Mouse (Mus musculus): ENCODE results near the gene Csf3. TPM values are rescaled to one million over a fixed set of nuclear protein-coding genes. Genes with fewer than 3 reads are reported as not detected.
A peak's percentile ranks its signal among the peaks of the same experiment; 100 is the strongest.
"Not testable (repeated sequence)": the region's sequence is repeated elsewhere in the genome, so short reads cannot be mapped to it uniquely, and the experiment has no call there.

Gene Csf3
- 0.08 TPM in 1 of 2 replicates, not detected in the other for polyA plus RNA-seq (2015; fragmentation: Nextera tagmentation; extraction: Ambion mirVana)

DNA sequence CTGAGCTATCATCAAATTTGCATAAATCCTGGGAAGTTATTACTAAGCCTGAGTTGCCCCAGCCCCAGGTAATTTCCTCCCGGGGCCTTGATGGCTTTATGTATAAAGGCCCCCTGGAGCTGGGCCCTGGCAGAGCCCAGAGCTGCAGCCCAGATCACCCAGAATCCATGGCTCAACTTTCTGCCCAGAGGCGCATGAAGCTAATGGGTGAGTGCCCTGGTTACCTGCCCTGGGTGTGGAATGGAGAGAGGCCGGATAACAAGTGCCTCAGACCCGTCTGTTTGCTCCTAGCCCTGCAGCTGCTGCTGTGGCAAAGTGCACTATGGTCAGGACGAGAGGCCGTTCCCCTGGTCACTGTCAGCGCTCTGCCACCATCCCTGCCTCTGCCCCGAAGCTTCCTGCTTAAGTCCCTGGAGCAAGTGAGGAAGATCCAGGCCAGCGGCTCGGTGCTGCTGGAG is at the start of gene Csf3:
Csf3 (plus strand) TSS at position 51 of the 458 bp plus-strand sequence.
- no peak for ATAC-seq
- H3K4me1 ChIP-seq (replicated peaks; ENCODE audit: control insufficient read depth, insufficient read depth, low read length), result no peaks in the 10 kb centered on the region
- no peaks in the 10 kb centered on the region for H3K9me3 ChIP-seq (ENCODE audit: control insufficient read depth)
- no peak within 1 kb of the TSS for H3K27ac ChIP-seq (ENCODE audit: low read depth, low read length)
- no peak within 1 kb of the TSS for H3K4me3 ChIP-seq (ENCODE audit: low read depth, low read length)
- H3K36me3 ChIP-seq (ENCODE audit: control insufficient read depth, insufficient read depth), result peaks cover 21% of the 10 kb centered on the region
- no peaks in the 10 kb centered on the region for H3K27me3 ChIP-seq (replicated peaks; ENCODE audit: control insufficient read depth, insufficient read depth, low read length)
- no peak within 1 kb of the TSS for H3K9ac ChIP-seq (ENCODE audit: low read depth, low read length)
- WGBS, result 44% methylated on average over 10 of the region's 10 CpGs
- no peak within 1 kb of the TSS for H3K4me2 ChIP-seq (replicated peaks; ENCODE audit: low read depth)
- TF ChIP-seq CTCF (IDR thresholded peaks at IDR 0.05; ENCODE audit: low read depth), result no peak

DNA sequence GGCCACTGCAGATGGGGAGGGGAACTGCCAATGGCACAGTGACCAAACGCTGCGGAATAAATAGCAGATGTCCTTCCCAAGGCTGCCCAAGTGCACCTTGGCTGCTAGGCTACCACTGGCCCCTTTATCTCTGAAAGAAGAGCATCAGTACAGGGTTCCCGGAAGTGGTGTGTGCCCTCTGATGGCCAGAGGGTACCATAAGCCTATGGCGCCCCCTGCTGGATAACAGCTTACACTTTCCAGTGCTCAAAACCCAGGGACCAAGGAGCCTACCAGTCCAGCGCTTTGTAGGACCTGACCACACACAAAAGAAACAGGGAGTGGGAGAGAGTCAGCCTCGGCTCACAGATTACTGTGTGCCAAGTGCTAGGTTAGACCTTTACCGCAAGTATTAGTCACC is 46.0 kb upstream of the Csf3 start:
- not testable (repeated sequence) for H3K27me3 ChIP-seq (replicated peaks; ENCODE audit: control insufficient read depth, insufficient read depth, low read length); H3K27ac ChIP-seq (ENCODE audit: low read depth, low read length); H3K4me2 ChIP-seq (replicated peaks; ENCODE audit: low read depth); H3K9me3 ChIP-seq (ENCODE audit: control insufficient read depth); H3K4me3 ChIP-seq (ENCODE audit: low read depth, low read length); H3K36me3 ChIP-seq (ENCODE audit: control insufficient read depth, insufficient read depth); H3K9ac ChIP-seq (ENCODE audit: low read depth, low read length); H3K4me1 ChIP-seq (replicated peaks; ENCODE audit: control insufficient read depth, insufficient read depth, low read length)
- ATAC-seq, result peak; percentile 73; the same call in 1 of the 2 replicates
- peak; percentile 83 for TF ChIP-seq CTCF (IDR thresholded peaks at IDR 0.05; ENCODE audit: low read depth)
- 8% methylated on average over 7 of the region's 7 CpGs for WGBS

GRCm38 (mm10) chr11:98660517-98660916 is 40.5 kb upstream of the Csf3 start:
- H3K4me2 ChIP-seq (replicated peaks; ENCODE audit: low read depth), result no peak overlapping the region
- H3K27me3 ChIP-seq (replicated peaks; ENCODE audit: control insufficient read depth, insufficient read depth, low read length), result no peaks in the 10 kb centered on the region
- H3K4me3 ChIP-seq (ENCODE audit: low read depth, low read length), result no peak overlapping the region
- H3K4me1 ChIP-seq (replicated peaks; ENCODE audit: control insufficient read depth, insufficient read depth, low read length), result no peaks in the 10 kb centered on the region
- WGBS, result 14% methylated on average over 6 of the region's 6 CpGs
- H3K9ac ChIP-seq (ENCODE audit: low read depth, low read length), result no peak overlapping the region
- peak; percentile 86 for TF ChIP-seq CTCF (IDR thresholded peaks at IDR 0.05; ENCODE audit: low read depth)
- no peaks in the 10 kb centered on the region for H3K36me3 ChIP-seq (ENCODE audit: control insufficient read depth, insufficient read depth)
- no peaks in the 10 kb centered on the region for H3K9me3 ChIP-seq (ENCODE audit: control insufficient read depth)
- ATAC-seq, result no peak
- H3K27ac ChIP-seq (ENCODE audit: low read depth, low read length), result no peak overlapping the region

DNA sequence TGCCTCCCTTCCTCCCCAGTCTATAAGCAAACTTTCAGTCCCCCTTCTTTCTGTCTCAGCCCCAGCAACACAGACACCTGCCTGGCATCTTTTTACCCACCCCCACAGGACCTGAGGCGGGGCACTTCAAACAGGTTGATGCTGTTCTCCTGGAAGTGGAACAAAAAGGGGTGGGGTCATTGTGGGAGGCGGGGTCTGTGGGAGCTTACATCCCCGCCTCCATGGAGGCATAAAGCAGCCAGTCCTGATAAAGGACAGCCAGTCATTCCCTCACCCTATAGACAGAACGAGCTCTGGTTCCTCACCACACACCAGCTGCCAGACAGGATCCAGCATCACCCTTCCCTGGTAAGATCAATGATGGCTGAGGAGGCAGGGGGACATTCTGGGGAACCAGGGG is 37.0 kb upstream of the Csf3 start, which contains the start of gene Gsdma:
Gsdma (plus strand) TSS at position 261 of the 400 bp plus-strand sequence.
- Histone ChIP-seq H3K27me3 (replicated peaks; ENCODE audit: control insufficient read depth, insufficient read depth, low read length) (0 out of 2 replicates have a peak, but pooled peaks cover 3% of the 10 kb centered on the region), H3K9me3 (ENCODE audit: control insufficient read depth) (no peaks in the 10 kb centered on the region), H3K36me3 (ENCODE audit: control insufficient read depth, insufficient read depth) (no peaks in the 10 kb centered on the region), H3K4me1 (replicated peaks; ENCODE audit: control insufficient read depth, insufficient read depth, low read length) (no peaks in the 10 kb centered on the region), H3K4me2 (replicated peaks; ENCODE audit: low read depth) (no peak within 1 kb of the TSS), H3K27ac (ENCODE audit: low read depth, low read length) (no peak within 1 kb of the TSS), H3K9ac (ENCODE audit: low read depth, low read length) (no peak within 1 kb of the TSS), H3K4me3 (ENCODE audit: low read depth, low read length) (no peak within 1 kb of the TSS)
- WGBS, result 17% methylated on average over 4 of the region's 4 CpGs
- ATAC-seq, result no peak
- no peak for TF ChIP-seq CTCF (IDR thresholded peaks at IDR 0.05; ENCODE audit: low read depth)

DNA sequence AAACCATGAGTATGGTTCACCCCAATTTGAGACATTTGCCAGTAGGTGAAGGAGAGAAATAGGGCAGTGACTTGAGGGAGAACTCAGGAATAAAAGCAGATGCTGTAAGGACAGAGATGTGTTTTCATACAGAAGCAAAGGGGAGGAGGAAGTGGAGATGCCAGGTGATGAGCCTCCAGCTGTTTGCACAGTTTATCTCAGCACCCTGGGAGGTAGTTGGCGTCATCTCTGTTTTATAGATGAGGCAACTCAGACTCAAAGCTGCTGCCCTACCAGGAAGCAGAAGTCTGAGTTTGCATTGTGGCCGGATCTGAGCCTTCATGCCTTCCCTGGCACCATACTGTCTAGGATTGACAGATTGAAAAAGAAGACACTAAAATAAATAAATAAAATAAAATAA is 32.1 kb upstream of the Csf3 start:
- H3K27ac ChIP-seq (ENCODE audit: low read depth, low read length), result no peak overlapping the region
- H3K9ac ChIP-seq (ENCODE audit: low read depth, low read length), result no peak overlapping the region
- no peak overlapping the region for H3K4me2 ChIP-seq (replicated peaks; ENCODE audit: low read depth)
- 19% methylated on average over 2 of the region's 2 CpGs for whole genome bisulfite sequencing
- H3K36me3 ChIP-seq (ENCODE audit: control insufficient read depth, insufficient read depth), result no peaks in the 10 kb centered on the region
- 0 out of 2 replicates have a peak, but pooled peaks cover 3% of the 10 kb centered on the region for H3K27me3 ChIP-seq (replicated peaks; ENCODE audit: control insufficient read depth, insufficient read depth, low read length)
- no peak for TF ChIP-seq CTCF (IDR thresholded peaks at IDR 0.05; ENCODE audit: low read depth)
- no peaks in the 10 kb centered on the region for H3K9me3 ChIP-seq (ENCODE audit: control insufficient read depth)
- H3K4me1 ChIP-seq (replicated peaks; ENCODE audit: control insufficient read depth, insufficient read depth, low read length), result no peaks in the 10 kb centered on the region
- ATAC-seq, result no peak; the same call in 1 of the 2 replicates
- H3K4me3 ChIP-seq (ENCODE audit: low read depth, low read length), result no peak overlapping the region

DNA sequence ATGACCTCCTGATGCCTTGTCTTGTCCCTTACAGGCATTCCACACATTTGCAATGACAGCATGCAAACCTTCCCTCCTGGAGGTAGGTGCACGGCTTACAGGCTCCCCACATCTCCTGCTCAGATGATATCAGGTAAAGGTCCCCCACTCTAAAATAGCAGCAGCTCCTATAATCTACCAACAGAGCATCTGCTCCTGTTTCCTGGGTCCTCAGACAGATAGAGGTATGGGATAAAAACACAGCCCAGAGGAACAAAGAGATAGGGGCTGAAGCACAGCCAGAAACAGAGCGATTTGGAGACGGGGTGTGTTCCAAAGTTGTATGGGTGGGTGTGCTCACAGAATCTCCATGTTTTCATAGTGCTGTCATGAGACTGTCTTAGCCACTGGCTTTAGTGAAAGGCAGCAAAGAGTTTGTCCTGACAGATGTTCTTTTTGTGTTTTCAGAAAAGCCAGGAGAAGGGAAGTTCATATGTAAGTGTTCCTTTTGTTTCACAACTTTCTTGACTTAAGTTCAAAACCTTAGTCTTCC is 29.7 kb upstream of the Csf3 start:
- Histone ChIP-seq H3K9ac (ENCODE audit: low read depth, low read length) (no peak overlapping the region), H3K9me3 (ENCODE audit: control insufficient read depth) (no peaks in the 10 kb centered on the region), H3K4me1 (replicated peaks; ENCODE audit: control insufficient read depth, insufficient read depth, low read length) (no peaks in the 10 kb centered on the region), H3K4me2 (replicated peaks; ENCODE audit: low read depth) (no peak overlapping the region), H3K4me3 (ENCODE audit: low read depth, low read length) (no peak overlapping the region), H3K36me3 (ENCODE audit: control insufficient read depth, insufficient read depth) (no peaks in the 10 kb centered on the region), H3K27me3 (replicated peaks; ENCODE audit: control insufficient read depth, insufficient read depth, low read length) (0 out of 2 replicates have a peak, but pooled peaks cover 3% of the 10 kb centered on the region), H3K27ac (ENCODE audit: low read depth, low read length) (no peak overlapping the region)
- TF ChIP-seq CTCF (IDR thresholded peaks at IDR 0.05; ENCODE audit: low read depth), result no peak
- 67% methylated on average over 3 of the region's 3 CpGs for WGBS
- no peak for ATAC-seq

Measured in intestine, postnatal 0 days (tissue).